Mouse (Mus musculus): Measurements from ENCODE around the gene Gria2.

DNA sequence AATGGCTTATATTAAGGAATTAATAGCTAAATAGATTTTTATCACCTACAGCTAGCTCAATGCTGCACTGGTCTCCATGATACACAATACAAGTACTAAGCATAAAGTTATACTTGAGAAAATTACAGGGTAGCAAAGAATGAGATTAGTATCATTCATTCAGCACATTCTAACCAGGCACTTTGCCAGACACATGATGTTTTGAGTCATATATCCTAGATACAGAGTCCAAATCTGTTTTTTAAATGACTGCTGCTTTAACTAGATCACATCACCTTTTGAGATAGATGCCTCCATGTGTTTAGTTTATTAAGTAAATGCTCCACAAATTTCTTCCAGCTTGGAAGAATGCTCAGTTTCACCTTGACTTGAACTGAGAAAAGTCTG, 21.5 kb downstream of the Gria2 start:
- TF ChIP-seq CTCF (IDR thresholded peaks at IDR 0.05; ENCODE audit: extremely low read depth, insufficient read length, insufficient replicate concordance, low read depth, low read length) (no peak), POLR2A (IDR thresholded peaks at IDR 0.05; ENCODE audit: low read depth, low read length) (no peak)
